Mouse (Mus musculus): ENCODE results near the gene Peak1. TPM values are rescaled to one million over a fixed set of nuclear protein-coding genes. Genes with fewer than 3 reads are reported as not detected.

The Peak1 gene
- total and polyA plus RNA-seq, 2 experiments from 2014 or later: 4.1 to 7.7 TPM

GRCm38 (mm10) chr9:56314326-56314725 is 103.5 kb downstream of the Peak1 start:
- no peaks in the 10 kb centered on the region for H3K4me1 ChIP-seq (ENCODE audit: insufficient read depth)
- no peak for TF ChIP-seq CTCF (IDR thresholded peaks at IDR 0.05; ENCODE audit: low read depth)
- H3K27ac ChIP-seq (ENCODE audit: low read depth, low read length): no peak overlapping the region
- peaks cover 4% of the 10 kb centered on the region; the same call in 1 of the 2 replicates for H3K9me3 ChIP-seq (ENCODE audit: low read length)
- no peak overlapping the region for H3K4me3 ChIP-seq (ENCODE audit: low read depth, low read length)
- no peak overlapping the region for H3K9ac ChIP-seq
- no peak overlapping the region for H3K4me2 ChIP-seq (ENCODE audit: low read depth)
- no peaks in the 10 kb centered on the region for H3K36me3 ChIP-seq (ENCODE audit: insufficient read depth)
- no peak for DNase-seq
- H3K27me3 ChIP-seq (ENCODE audit: insufficient read depth, low read length): no peaks in the 10 kb centered on the region
- no peak for ATAC-seq
- WGBS: 97% methylated on average over 3 of the region's 3 CpGs

- Histone ChIP-seq H3K27me3 (ENCODE audit: insufficient read depth, low read length) (no peaks in the 10 kb centered on the region), H3K36me3 (ENCODE audit: insufficient read depth) (no peaks in the 10 kb centered on the region), H3K4me2 (ENCODE audit: low read depth) (no peak overlapping the region), H3K9ac (no peak overlapping the region), H3K4me1 (ENCODE audit: insufficient read depth) (no peaks in the 10 kb centered on the region), H3K9me3 (ENCODE audit: low read length) (no peaks in the 10 kb centered on the region), H3K4me3 (ENCODE audit: low read depth, low read length) (no peak overlapping the region), H3K27ac (ENCODE audit: low read depth, low read length) (no peak overlapping the region)
- ATAC-seq (peak; percentile 60), DNase-seq (peak; percentile 46)
- TF ChIP-seq CTCF (IDR thresholded peaks at IDR 0.05; ENCODE audit: low read depth): no peak
- WGBS: 31% methylated on average over 2 of the region's 2 CpGs
These were observed 108.8 kb downstream of the Peak1 start for GRCm38 (mm10) chr9:56309079-56309478.

- no peak for TF ChIP-seq CTCF (IDR thresholded peaks at IDR 0.05; ENCODE audit: low read depth)
- ATAC-seq: no peak
These were observed 113.3 kb downstream of the Peak1 start for GRCm38 (mm10) chr9:56304526-56304925.

GRCm38 (mm10) chr9:56302921-56303465 is 114.9 kb downstream of the Peak1 start:
- H3K27ac ChIP-seq (ENCODE audit: low read depth, low read length): no peak overlapping the region
- H3K9ac ChIP-seq: no peak overlapping the region
- 10% methylated on average over 3 of the region's 3 CpGs for WGBS
- H3K36me3 ChIP-seq (ENCODE audit: insufficient read depth): no peaks in the 10 kb centered on the region
- H3K9me3 ChIP-seq (ENCODE audit: low read length): no peaks in the 10 kb centered on the region
- TF ChIP-seq CTCF (IDR thresholded peaks at IDR 0.05; ENCODE audit: low read depth): no peak
- H3K27me3 ChIP-seq (ENCODE audit: insufficient read depth, low read length): no peaks in the 10 kb centered on the region
- no peaks in the 10 kb centered on the region for H3K4me1 ChIP-seq (ENCODE audit: insufficient read depth)
- ATAC-seq (no peak), DNase-seq (no peak)
- H3K4me3 ChIP-seq (ENCODE audit: low read depth, low read length): no peak overlapping the region
- H3K4me2 ChIP-seq (ENCODE audit: low read depth): no peak overlapping the region

More at GRCm38 (mm10) chr9:56304526-56304925, 113.3 kb downstream of the Peak1 start:
- no peak overlapping the region for H3K4me3 ChIP-seq (ENCODE audit: low read depth, low read length)
- no peaks in the 10 kb centered on the region for H3K9me3 ChIP-seq (ENCODE audit: low read length)
- H3K27me3 ChIP-seq (ENCODE audit: insufficient read depth, low read length): no peaks in the 10 kb centered on the region
- no peaks in the 10 kb centered on the region for H3K36me3 ChIP-seq (ENCODE audit: insufficient read depth)
- no peak overlapping the region for H3K9ac ChIP-seq
- no peaks in the 10 kb centered on the region for H3K4me1 ChIP-seq (ENCODE audit: insufficient read depth)
- WGBS: 35% methylated on average over 2 of the region's 2 CpGs
- H3K27ac ChIP-seq (ENCODE audit: low read depth, low read length): no peak overlapping the region
- H3K4me2 ChIP-seq (ENCODE audit: low read depth): no peak overlapping the region
- DNase-seq: no peak

GRCm38 (mm10) chr9:56290019-56290418 is 127.8 kb downstream of the Peak1 start:
- TF ChIP-seq CTCF (IDR thresholded peaks at IDR 0.05; ENCODE audit: low read depth): no peak
- 90% methylated on average over 2 of the region's 2 CpGs for WGBS
- Histone ChIP-seq H3K36me3 (ENCODE audit: insufficient read depth) (no peaks in the 10 kb centered on the region), H3K9me3 (ENCODE audit: low read length) (no peaks in the 10 kb centered on the region), H3K4me1 (ENCODE audit: insufficient read depth) (no peaks in the 10 kb centered on the region), H3K9ac (no peak overlapping the region), H3K27me3 (ENCODE audit: insufficient read depth, low read length) (no peaks in the 10 kb centered on the region), H3K4me3 (ENCODE audit: low read depth, low read length) (no peak overlapping the region), H3K4me2 (ENCODE audit: low read depth) (no peak overlapping the region), H3K27ac (ENCODE audit: low read depth, low read length) (no peak overlapping the region)
- ATAC-seq (no peak), DNase-seq (no peak)

GRCm38 (mm10) chr9:56282481-56282880 is 135.4 kb downstream of the Peak1 start:
- DNase-seq (no peak), ATAC-seq (no peak)
- no peak overlapping the region for H3K4me3 ChIP-seq (ENCODE audit: low read depth, low read length)
- 63% methylated on average over 5 of the region's 5 CpGs for WGBS
- no peaks in the 10 kb centered on the region for H3K4me1 ChIP-seq (ENCODE audit: insufficient read depth)
- no peaks in the 10 kb centered on the region for H3K27me3 ChIP-seq (ENCODE audit: insufficient read depth, low read length)
- H3K4me2 ChIP-seq (ENCODE audit: low read depth): no peak overlapping the region
- no peak overlapping the region for H3K27ac ChIP-seq (ENCODE audit: low read depth, low read length)
- H3K36me3 ChIP-seq (ENCODE audit: insufficient read depth): no peaks in the 10 kb centered on the region
- H3K9me3 ChIP-seq (ENCODE audit: low read length): no peaks in the 10 kb centered on the region
- no peak for TF ChIP-seq CTCF (IDR thresholded peaks at IDR 0.05; ENCODE audit: low read depth)
- H3K9ac ChIP-seq: no peak overlapping the region

GRCm38 (mm10) chr9:56273576-56273975 is 144.3 kb downstream of the Peak1 start:
- no peaks in the 10 kb centered on the region for H3K27me3 ChIP-seq (ENCODE audit: insufficient read depth, low read length)
- no peak overlapping the region for H3K27ac ChIP-seq (ENCODE audit: low read depth, low read length)
- H3K9ac ChIP-seq: no peak overlapping the region
- no peak for ATAC-seq
- no peak for TF ChIP-seq CTCF (IDR thresholded peaks at IDR 0.05; ENCODE audit: low read depth)
- H3K4me2 ChIP-seq (ENCODE audit: low read depth): no peak overlapping the region
- 0 out of 2 replicates have a peak, but pooled peaks cover 4% of the 10 kb centered on the region for H3K4me1 ChIP-seq (ENCODE audit: insufficient read depth)
- DNase-seq: no peak
- H3K4me3 ChIP-seq (ENCODE audit: low read depth, low read length): no peak overlapping the region
- H3K36me3 ChIP-seq (ENCODE audit: insufficient read depth): no peaks in the 10 kb centered on the region
- no peaks in the 10 kb centered on the region for H3K9me3 ChIP-seq (ENCODE audit: low read length)
- 89% methylated on average over 3 of the region's 3 CpGs for WGBS

All from forebrain, postnatal 0 days (tissue).